Mouse (Mus musculus): ENCODE measurements around the gene Ubtd2. TPM values are rescaled to one million over a fixed set of nuclear protein-coding genes. Genes with fewer than 3 reads are reported as not detected.

The Ubtd2 gene
- total RNA-seq, 4 experiments from 2014 or later = 11.5 to 15.9 (median 13.7) TPM

DNA sequence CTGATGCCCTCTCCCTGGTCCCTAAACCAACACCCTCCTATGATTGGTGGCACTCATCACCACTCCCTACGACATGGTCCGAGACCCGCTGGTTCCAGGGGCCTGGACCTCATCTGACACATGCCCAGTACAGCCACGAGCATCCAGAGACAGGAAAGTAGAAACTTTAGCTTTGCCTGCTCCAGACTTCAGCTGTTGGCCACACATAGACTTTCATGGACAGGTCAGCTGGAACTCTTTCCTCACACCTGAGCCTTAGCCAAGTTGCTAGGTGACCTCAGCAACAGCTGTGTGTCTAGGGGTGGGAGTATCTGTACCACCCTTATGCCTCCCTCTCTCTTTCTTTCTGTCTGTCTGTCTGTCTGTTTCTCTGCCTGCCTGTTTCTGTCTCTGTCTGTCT, 93.1 kb downstream of the Ubtd2 start:
- DNase-seq = no peak

DNA sequence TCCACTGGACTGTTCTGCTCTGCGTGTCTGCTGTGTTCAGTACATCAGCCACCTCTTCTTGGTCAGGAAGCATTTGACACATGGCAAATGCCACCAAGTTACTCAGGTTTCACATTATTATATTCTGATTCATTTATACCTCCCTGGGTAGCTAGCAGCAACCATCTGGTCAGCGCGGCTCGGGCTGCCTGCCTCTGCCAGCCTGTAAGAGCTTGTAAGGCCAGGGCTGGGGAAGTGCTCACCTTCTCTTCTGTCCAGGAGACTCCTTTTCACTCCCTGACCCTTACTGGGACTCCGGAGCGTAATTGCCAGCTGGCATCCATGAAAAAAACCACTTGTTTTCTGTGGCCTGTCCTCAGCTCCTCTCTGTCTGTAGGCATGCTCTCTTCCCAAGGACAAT, 94.1 kb downstream of the Ubtd2 start:
- DNase-seq = no peak

DNA sequence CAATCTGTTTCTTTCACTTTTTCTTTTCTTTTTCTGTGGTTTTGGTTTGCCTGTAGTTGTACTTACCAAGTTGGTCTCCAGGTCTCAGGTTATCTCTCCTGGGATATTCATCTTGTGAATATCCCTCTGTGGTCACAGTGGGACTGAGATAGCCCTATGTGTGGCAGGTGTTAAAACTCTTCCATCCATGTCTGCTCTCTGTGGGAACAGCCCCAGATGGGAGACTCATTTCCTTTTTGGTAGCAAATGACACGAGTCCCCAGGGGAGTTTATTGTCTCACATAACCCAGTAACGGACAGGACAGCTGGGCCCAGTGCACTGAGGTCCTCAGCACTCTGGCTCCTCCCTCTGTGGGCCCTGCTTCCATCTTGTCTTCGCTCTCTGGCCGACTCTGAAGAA, 94.9 kb downstream of the Ubtd2 start:
- DNase-seq = no peak

DNA sequence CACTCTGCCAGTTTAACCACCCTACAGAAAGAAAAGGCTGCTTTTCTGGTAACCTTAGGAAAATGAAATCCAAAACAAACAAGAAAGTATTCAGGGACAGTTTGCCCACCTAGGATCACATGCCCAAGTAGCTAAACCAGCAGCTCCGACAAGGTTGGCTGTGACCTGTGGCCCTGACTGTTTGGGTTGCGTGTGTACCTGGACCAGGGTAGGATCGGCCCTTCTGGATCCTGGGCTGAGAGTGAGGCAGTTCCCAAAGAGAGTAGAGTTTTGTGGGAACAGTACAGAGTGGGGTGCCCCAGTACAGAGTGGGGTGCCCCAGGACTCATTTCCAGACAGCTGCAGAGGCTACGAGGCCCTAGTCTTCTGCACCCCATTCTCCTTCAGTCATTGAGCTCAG, 95.9 kb downstream of the Ubtd2 start:
- DNase-seq = no peak

DNA sequence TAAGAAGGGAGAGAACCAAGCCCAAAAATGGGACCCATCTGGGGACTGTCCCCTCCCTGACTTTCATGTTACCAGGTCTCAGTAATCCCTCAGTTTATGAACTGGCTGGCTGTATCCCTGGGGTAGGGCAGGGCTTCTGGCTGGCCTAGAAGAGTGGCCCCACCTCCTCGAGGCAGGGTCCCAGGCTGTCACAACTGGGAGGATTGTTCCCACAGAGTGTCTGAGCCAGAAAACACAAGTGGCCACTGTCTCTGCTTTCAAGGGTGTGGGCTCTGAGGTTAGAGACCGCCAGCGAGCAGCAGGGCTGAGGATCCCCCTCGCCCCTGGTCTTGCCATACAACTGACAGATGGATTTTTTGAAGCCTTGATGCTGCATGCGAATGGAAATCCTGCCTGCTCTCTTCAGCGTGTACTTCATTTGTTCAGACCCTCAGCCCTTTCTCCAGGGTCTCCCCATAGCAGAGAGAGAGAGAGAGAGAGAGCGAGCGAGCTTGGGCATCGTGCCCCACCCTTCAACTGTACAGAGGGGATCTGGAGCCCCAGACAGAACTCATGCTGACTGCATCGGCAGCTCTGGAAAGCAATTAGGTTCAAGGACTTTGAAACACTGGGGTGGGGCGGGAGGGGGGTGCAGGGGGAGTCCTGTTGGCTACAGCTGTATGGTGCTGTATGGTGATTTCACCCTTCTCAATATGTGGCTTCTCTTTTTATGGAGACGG, 96.6 kb downstream of the Ubtd2 start:
- no peak for DNase-seq

DNA sequence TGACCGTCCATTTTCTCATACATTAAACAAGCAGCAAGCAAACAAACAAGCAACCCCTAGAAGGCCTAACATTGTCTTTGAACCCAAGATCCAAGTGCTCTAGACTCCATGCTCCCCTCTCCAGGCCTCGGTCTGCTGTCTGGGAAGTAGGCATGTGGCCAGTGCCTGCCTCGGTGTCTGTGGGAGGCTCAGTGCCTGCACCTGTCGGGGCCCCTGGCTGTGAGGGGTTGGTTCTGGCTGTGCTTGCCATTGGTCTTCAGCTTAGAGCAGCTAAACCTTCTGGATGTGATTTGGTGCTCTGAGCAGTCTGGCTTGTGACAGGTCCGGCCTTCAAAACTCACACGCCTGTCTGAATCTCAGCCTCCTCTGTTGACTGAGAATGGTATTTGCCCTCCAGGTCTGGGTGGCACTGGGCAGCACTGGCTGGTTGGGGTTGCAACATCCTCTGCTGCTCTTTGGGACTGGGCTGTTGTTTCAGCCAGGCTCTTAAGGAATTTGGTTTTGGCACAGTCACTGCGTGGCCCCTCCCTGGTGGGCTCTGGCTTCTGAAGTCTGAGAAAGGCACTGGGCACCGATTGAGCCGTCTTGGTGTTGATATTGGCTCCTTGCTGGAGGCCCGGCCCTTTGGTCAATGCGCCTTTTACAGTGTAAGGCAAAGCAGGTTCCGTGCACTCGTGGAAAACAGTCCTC, 97.4 kb downstream of the Ubtd2 start:
- no peak for DNase-seq

DNA sequence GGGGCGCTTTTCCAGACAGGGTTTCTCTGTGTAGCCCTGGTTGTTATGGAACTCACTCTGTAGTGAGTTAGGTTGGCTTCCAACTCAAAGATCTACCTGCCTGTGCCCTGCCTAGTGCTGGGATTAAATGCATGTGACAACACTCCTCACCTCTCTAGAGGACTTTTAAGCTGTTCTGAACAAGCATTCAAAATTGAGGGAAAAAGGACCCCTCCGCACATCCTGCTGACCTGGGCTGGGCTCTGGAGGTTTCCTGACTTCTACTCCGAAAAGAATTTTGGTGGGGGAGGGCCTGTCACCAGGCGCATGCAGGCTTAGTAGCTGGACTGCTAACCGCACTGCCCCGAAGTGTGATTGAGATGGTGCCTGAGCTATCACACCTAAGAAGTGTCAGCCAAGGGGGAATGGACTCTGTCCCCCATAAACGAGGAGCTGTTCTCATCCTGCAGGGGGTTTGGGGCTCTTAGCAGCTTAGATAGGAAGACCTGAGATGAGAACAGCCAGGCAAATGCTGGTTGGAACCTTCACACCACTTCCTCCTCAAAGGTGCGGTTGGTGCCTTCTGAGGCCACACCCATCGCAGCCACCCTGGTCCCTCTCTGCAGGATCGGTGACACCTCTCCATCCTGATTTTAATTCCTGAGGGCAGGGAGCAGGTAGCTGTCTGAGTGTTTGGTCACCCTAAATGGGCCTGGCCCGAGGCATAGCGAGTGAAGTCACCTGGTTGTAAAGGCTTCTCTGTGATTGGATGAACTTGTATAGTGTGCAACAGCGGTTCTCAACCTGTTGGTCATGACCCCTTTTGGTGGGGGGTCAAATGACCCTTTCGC, 98.4 kb downstream of the Ubtd2 start:
- no peak for DNase-seq

DNA sequence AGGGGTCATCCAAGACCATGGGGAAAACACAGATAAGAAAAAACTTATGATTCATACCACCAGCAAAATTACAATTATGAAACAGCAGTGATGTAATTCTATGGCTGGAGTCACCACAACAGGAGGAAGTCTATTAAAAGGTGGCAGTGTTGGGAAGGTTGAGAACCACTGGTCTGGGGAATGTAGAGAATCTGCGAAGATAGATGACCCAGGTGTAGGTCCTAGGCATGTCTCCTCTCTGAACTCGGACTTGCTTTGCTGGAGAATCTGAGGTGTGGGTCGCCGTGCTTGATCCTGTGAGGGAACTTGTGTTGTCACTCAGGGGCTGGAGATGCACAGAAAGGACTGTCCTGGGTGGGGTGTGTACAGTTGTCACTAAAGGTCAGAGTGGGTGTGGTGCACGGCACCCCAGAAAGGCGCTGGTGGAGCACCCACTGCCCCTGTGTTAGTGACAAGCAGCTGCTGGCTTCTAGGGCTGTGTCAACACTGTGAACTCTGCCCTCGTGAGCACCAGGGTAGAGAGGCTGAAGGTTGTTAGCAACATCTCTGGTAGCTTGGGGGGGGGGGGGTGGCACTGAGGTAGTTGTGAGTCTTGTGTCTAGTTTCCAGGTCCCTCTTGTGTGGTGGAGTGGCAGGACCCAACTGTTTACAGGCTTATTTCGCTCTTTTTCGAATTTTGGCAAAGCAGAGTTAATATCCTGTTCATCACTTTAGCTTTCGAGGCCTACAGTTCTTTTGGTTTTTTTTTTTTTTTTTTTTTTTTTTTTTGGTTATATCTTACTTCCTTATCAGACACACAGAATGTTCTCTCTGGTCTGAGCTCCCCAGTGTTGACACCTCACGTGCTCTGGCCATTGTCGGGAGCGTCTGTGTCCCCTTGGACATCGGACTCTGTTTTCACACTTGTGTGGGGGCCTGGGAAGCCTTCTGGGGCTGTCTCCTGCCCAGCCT, 99.2 kb downstream of the Ubtd2 start:
- DNase-seq = no peak

DNA sequence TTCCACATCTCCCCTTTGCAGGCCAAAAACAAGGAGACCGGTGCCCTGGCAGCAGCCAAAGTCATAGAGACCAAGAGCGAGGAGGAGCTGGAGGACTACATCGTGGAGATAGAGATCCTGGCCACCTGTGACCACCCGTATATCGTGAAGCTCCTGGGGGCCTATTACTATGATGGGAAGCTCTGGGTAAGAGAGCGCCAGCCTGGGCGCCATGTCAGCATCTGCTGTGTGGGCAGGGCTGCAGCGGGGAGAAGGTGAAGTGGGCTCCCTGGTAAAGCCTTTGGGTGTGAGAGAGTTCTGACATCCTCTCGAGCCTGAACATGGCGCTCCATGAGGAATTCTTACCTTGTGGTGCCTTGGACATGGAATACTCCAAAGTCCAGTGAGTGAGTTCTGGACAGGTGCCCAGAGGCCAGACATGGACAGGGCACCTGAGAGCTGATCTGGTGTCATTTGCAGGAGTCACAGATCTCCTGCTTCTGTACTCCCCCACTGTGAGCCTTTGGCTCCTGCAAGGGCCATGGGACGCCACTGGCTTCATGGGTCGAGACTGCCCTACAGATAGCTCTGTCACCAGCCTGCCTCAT, 100.0 kb downstream of the Ubtd2 start:
- DNase-seq = no peak

DNA sequence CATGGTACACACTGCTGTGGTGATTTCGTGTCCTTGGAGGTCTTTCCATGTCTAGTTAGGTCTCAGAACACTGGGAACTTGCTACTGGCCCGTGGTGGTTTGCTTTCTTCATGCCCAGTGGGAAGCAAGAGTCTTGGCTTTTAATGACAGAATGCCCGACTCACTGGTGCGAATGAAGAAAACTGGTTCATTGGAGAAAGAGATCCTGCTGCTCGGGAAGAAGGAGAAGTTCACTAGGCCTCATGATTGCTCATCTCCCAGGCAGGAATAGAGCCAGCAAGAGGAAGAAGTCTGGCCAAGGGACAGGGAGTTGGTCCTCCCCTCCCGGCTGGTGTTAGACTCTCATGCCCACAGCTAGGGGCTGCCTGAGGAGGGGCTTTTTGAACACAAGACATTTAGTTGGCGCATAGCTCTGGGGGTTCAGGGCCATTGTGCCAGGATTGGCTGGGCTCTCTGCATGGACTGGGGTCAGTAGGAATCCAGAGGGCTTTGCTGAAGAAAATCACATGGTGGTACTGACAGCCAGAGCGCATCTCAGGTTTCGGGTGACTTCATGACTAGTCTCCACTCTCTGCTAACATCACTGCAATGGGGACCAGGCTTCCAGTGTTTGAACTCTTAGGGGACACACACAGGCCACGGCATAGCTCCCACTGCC, 101.3 kb downstream of the Ubtd2 start:
- no peak for DNase-seq

DNA sequence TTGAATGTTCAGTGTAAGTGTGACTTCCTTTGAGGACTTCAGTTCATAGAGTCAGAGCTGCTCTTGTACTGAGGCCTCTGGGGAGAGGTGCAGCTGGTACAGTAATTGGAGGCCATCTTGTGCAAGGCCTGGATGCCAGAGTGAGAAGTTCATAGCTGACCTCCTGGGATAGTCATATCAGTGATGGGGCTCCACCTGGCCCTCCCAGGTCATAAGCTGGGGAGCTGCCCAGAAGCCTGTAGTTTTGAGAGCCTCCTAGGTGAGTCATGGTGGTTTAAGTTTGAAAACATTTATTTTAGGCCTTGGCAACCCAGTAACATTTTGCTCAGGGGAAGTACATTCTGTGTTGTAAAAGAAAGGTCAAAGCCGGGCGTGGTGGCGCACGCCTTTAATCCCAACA, 102.9 kb downstream of the Ubtd2 start:
- DNase-seq = no peak

DNA sequence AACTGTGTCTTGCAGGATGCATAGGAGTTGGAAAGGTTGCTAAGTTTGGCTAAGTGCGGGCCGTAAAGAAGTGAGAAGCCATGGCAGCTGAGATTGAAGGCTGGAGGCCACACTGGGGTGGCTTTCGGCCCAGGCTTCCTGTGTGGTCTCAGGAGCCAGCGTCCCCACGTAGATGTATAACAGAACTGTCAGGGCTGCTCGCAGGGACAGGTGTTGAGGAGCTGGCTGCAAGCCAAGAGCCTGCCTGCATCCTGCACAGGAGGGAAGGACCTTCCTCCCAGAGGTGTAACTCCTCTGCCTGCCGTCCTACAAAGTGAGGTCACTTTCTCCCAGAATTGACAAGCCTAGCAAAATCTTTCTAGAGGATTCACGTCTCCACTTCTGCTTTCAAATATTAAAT, 103.5 kb downstream of the Ubtd2 start:
- no peak for DNase-seq

DNA sequence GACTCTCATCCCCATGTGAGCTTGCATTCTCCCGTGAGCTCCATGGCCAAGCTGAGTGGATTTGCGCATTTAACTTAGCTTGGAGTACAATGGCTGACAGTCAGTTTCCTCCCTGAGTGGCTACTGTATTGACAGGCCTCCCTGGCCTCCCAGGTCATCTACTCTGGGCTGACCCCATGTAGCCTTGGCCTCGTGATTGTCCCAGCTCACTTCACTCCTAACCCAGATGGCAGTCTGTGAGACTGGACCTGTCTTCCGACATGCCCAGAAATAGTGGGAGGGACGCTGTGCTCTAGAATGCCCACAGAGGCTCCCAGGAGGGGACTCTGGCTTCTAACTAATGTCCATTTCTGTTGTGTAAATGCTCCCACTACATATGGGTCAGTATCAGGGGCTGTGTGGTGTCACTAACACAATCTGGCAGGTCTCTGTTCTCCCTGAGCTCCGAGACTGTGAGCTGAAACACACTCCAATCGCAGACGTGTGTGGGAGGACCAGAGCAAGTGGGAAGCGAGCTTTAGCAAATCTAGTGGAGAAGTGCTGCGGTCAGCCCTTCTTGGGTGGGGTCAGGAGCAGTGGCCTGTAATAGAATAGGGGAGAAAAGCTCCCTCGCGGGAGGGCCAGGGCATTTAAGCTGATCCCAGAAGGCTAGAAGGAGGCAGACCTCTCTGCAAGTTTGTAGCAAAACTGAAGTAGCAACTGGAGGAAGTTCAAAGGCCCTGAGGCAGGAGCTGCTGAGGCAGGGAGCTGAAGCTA, 105.0 kb downstream of the Ubtd2 start:
- no peak for DNase-seq

DNA sequence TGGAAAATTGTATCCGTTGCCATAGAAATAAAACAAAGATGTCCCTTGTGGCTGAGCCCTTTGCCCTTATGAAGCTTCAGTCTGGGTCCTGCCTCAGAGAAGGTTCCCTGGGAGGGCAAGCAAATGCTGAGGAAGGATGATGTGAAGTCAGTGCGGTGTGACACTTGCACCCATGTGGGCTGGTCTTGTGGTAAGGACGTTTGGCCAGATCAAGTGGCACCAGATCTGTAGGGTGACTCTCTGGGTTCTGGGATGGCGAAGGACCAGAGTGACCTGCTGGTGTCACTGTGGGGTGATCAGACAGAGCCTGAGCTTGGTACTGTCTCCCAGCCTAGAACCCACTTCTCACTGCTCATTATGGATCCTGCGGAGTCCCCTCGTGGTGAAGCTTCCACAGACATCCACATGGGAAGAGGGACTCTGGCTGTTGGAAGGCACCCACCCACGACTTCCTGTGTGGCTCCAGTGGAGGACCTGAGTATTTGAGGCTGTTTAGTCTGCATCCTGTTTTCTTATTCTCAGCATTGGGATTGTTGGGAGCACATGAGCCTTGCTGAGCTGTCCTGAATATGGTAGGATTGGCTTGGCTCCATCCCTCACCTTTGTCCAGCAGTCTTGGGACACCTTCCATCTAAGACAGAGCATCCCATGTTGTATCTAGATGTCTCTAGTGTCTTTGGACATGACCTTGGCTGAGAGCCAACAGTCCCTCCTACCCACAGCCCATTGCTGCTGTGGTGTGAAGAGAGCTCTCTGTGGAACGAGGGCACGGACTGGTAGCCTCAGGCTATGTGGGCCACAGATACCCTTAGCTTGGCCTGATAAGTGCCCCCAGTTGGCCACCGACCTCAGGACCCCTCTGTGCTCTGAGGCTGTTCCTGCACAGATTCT, 106.5 kb downstream of the Ubtd2 start:
- DNase-seq = no peak

DNA sequence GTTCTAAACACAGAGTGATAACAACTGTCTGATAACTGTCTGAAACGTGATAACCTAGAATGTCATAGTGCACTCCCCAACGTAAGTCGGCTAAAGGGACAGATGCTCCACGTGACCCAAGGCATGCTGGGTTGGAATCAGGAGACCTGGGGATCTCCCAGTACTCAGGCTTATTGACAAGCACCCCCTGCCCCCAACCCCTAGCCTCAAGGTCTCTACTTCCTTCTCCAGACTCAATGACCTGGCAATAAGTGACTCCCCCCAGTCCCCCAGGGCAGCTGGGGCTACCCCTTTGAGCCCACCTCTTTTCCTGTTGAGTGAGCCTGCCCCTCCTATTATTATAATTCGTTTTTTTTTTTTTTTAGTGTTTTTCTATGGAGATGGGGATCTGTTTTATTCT, 107.5 kb downstream of the Ubtd2 start:
- DNase-seq = no peak

DNA sequence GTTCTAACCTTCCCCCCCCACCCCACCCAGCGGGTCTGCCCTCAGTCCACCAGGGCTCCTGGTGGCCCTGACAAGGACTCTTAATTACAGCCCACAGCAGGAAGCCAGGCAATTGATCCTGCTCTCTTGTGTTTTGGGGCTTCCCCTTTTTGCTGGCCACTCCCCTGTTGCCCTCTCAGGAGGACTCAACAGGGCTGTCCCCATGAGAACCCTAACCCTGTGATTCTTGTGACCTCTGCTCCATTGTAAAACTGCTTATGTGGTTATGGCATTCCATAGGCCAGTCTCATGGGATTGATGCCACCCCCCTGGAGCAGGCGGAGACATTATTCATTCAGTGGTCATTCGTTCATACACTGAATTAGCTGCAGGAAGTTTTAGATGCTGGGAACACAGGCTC, 108.5 kb downstream of the Ubtd2 start:
- no peak for DNase-seq

DNA sequence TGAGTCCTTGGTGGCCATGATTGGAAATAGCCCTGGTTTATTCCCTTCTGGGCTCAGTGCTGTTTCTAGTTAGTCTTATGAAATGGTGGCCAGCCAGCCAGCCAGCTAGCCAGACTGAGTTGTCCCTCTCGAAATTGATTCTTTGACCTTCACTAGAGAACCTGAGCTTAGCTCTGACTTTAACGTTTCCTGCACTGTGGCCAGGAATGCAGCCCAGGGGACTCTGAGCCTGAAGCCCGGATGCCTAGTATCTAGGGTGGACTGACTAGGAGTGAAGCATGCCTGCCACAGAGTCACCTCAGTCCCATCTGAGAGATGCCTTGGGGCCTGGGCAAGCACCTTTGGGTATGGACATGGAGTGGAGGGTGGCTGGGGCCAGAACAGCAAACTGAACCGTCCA, 109.5 kb downstream of the Ubtd2 start:
- DNase-seq = no peak

DNA sequence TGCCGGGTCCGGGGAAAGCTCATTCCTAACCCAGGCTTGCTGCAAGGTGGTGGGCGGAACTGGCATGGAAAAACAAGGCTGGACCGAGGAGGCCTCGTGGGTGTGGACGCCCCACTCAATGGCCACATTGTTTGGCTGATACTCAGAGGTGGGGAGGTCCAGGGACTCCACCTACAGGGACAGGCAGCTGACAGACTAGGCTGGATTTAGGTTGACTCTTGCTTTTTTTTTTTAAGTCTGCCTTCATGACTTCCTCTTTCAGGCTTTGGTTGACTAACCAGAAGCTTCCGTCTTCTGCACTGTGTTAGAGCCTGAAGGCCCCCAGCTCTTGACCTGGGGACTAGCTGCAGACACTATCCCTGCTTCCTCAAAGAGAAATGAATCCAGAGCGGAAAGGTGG, 109.9 kb downstream of the Ubtd2 start:
- no peak for DNase-seq

DNA sequence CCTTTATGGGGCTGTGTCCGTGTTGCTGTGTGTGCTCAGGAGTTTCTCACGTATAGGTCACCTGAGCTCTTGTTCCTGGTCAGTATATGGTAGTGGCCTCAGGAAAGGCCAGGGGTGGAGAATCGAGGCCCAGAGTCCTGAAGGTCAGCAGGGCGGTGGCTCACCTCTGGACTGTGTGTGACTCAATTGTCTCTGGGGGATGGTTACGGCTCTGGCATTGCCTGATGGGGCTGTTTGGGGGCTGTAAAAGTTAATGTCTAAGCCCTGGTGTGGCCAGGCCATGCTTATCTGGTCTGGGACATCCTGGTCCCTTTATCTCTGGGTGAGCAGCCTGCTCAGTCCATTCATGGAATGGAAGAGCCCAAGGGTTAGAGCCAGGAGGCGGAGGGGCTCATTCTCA, 111.0 kb downstream of the Ubtd2 start:
- DNase-seq = no peak

Measured in adrenal gland, adult 8-10 months (tissue).